Mouse (Mus musculus): ENCODE measurements around the gene Ppp4c.

Gene Ppp4c

GRCm38 (mm10) chr7:126780971-126781635 is 11.2 kb downstream of the Ppp4c start, which contains the start of gene Tbx6:
Gene Tbx6 (plus strand): TSS chr7:126781483.
- WGBS, result 14% methylated on average over 22 of the region's 22 CpGs

- WGBS, result 7% methylated on average over 21 of the region's 21 CpGs
These were observed 12.0 kb downstream of the Ppp4c start for GRCm38 (mm10) chr7:126779983-126780970.

GRCm38 (mm10) chr7:126779101-126779500 is 13.2 kb downstream of the Ppp4c start:
- 84% methylated on average over 7 of the region's 7 CpGs for WGBS

- WGBS, result 76% methylated on average over 3 of the region's 3 CpGs
These were observed 14.1 kb downstream of the Ppp4c start for GRCm38 (mm10) chr7:126778147-126778546.

- 31% methylated on average over 10 of the region's 10 CpGs for WGBS
These were observed 14.8 kb downstream of the Ppp4c start for GRCm38 (mm10) chr7:126777476-126777875.

- under 1% methylated on average over 36 of the region's 37 CpGs for WGBS
These were observed 15.7 kb downstream of the Ppp4c start, which contains the start of gene Ypel3 for GRCm38 (mm10) chr7:126776598-126777057. Gene Ypel3 (plus strand): TSS chr7:126776955.

- 62% methylated on average over 3 of the region's 3 CpGs for WGBS
These were observed 16.4 kb downstream of the Ppp4c start for GRCm38 (mm10) chr7:126775978-126776234.

GRCm38 (mm10) chr7:126775185-126775977 is 16.9 kb downstream of the Ppp4c start:
- WGBS, result 62% methylated on average over 10 of the region's 10 CpGs

- WGBS, result 77% methylated on average over 2 of the region's 2 CpGs
These were observed 17.8 kb downstream of the Ppp4c start for GRCm38 (mm10) chr7:126774463-126774862.

- WGBS, result 83% methylated on average over 2 of the region's 2 CpGs
These were observed 18.9 kb downstream of the Ppp4c start for GRCm38 (mm10) chr7:126773351-126773750.

- 88% methylated on average over 12 of the region's 12 CpGs for WGBS
These were observed 21.5 kb downstream of the Ppp4c start for GRCm38 (mm10) chr7:126770784-126771183.

GRCm38 (mm10) chr7:126767001-126767400 is 25.3 kb downstream of the Ppp4c start:
- 96% methylated on average over 8 of the region's 8 CpGs for WGBS

GRCm38 (mm10) chr7:126766201-126766600 is 26.1 kb downstream of the Ppp4c start, which contains the start of gene Gdpd3:
Gene Gdpd3 (plus strand): TSS chr7:126766334.
- WGBS, result 87% methylated on average over 16 of the region's 16 CpGs

- WGBS, result 66% methylated on average over 9 of the region's 9 CpGs
These were observed 26.8 kb downstream of the Ppp4c start for GRCm38 (mm10) chr7:126765540-126765939.

GRCm38 (mm10) chr7:126762471-126763008 is 29.8 kb downstream of the Ppp4c start:
- WGBS, result 39% methylated on average over 17 of the region's 17 CpGs

- 48% methylated on average over 6 of the region's 6 CpGs for whole genome bisulfite sequencing
These were observed 30.7 kb downstream of the Ppp4c start for GRCm38 (mm10) chr7:126761529-126762067.

GRCm38 (mm10) chr7:126760956-126761355 is 31.3 kb downstream of the Ppp4c start:
- 29% methylated on average over 4 of the region's 4 CpGs for WGBS

- WGBS, result 37% methylated on average over 3 of the region's 3 CpGs
These were observed 31.9 kb downstream of the Ppp4c start for GRCm38 (mm10) chr7:126760391-126760802.

- 3% methylated on average over 24 of the region's 24 CpGs for WGBS
These were observed 32.5 kb downstream of the Ppp4c start for GRCm38 (mm10) chr7:126759672-126760390.

GRCm38 (mm10) chr7:126759050-126759671 is 33.1 kb downstream of the Ppp4c start, which contains the start of gene Mapk3:
Gene Mapk3 (plus strand): TSS chr7:126759601.
- 1% methylated on average over 32 of the region's 38 CpGs for WGBS

All from cerebral cortex, adult 2 months (tissue).